Mouse (Mus musculus) G1E (cell line): ENCODE measurements around the gene Zc3h7b.

Source experiments
- CTCF ChIP-seq: IDR thresholded peaks from 2 replicates; pipeline ENCODE4 v1.5.1; 2012; ENCODE audit warnings: low read depth, low read length, inconsistent platforms, mixed read lengths
- GATA1 ChIP-seq: IDR thresholded peaks from 2 replicates; pipeline ENCODE4 v1.6.1; 2012; ENCODE audit warnings: borderline replicate concordance, low read length, inconsistent platforms, mixed read lengths
- GATA2 ChIP-seq: IDR thresholded peaks from 2 replicates; pipeline ENCODE4 v1.6.1; 2012; ENCODE audit warnings: low read depth, low read length, inconsistent platforms, borderline replicate concordance
- POLR2AphosphoS5 ChIP-seq: IDR thresholded peaks from 2 replicates; pipeline ENCODE4 v1.6.1; 2012; ENCODE audit warnings: low read depth, low read length, inconsistent platforms; ENCODE audit not compliant: insufficient replicate concordance
- TAL1 ChIP-seq: conservative IDR thresholded peaks from 2 replicates; pipeline ENCODE4 v1.6.1; 2012; ENCODE audit warnings: low read depth, low read length, inconsistent platforms, mixed read lengths

DNA sequence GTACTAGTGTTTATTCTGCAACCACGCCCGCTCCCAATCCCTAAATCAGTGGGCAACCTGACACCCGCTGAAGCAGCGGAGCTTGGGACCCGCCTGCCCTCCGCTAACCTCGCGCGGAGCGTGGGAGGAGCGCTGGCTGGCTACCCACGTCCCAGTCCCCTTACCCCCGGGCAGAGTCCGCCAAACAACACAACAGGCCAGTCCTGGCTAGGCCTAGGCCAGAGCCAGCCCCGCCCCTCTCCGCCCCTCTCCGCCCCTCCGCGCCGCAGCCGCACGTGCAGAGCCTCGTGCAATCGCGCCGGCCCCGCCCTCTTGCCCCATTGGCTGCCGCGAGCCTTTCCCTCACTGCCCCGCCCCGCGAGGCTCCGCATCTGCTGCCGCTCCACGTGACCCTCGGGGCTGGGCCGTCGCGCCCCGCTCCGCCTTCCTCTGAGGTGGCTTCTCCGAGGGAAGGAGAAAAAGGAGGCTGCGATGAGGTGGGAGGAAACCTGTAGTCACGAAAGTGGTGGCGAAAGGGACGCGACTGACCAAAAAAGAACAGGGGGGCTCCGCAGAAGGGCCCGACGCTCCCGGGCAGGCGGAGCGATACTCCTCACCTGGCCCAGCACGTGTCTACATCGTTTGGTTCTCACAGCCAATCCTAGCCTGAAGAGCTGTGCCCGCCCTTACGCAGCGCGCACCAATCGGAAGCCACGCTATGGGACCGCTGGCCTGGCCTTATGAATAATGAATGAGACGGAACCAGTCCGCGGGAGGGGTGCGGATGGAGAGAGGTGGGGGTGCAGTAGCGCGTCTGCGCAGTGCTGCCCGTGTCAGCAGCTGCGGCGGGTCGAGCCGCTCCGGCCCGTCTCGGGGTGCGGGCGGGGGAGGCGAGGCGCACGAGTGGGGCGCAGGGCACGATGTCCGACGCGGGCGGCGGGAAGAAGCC is 66.1 kb downstream of the Zc3h7b start:
- TF ChIP-seq GATA1, result no peak
- no peak for TF ChIP-seq CTCF
- TF ChIP-seq TAL1, result no peak
- TF ChIP-seq POLR2AphosphoS5, result no peak
- TF ChIP-seq GATA2, result no peak
